Comparison of ENCODE assay signal across 8 mouse cellular contexts in genomic region chr10:81393456-81394063, GRCm38 (mm10). TPM values are rescaled to one million over a fixed set of nuclear protein-coding genes. Genes with fewer than 3 reads are reported as not detected.
DNase-seq lines count a peak whose midpoint lies in the region; ATAC-seq and TF ChIP-seq lines count a peak whose summit lies in the region.

No protein-coding gene starts in this region.

- no peaks in the 10 kb centered on the region for H3K36me3 ChIP-seq in testis, adult 2 months (ENCODE audit: control insufficient read depth, insufficient read depth, low read length)
- peaks cover 17% of the 10 kb centered on the region for H3K36me3 ChIP-seq in hindbrain, embryonic 10.5 days
- peaks cover 35% of the 10 kb centered on the region for H3K36me3 ChIP-seq in limb, embryonic 15.5 days
- peaks cover 7% of the 10 kb centered on the region; the same call in 1 of the 2 replicates for H3K36me3 ChIP-seq in neural tube, embryonic 14.5 days (ENCODE audit: control insufficient read depth, insufficient read depth, low read length)

- 10% methylated on average over 19 of the region's 19 CpGs for WGBS in hindbrain, embryonic 10.5 days
- 7% methylated on average over 19 of the region's 19 CpGs for WGBS in limb, embryonic 15.5 days
- 7% methylated on average over 19 of the region's 19 CpGs for WGBS in neural tube, embryonic 14.5 days

- H3K9ac ChIP-seq in limb, embryonic 15.5 days = peak overlapping the region; percentile 33; the same call in 1 of the 2 replicates
- H3K9ac ChIP-seq in neural tube, embryonic 14.5 days (replicated peaks; ENCODE audit: low read depth, low read length) = peak overlapping the region; percentile 32; the same call in 1 of the 2 replicates

- H3K27ac ChIP-seq in testis, adult 2 months (ENCODE audit: control insufficient read depth, insufficient read depth, low read depth, low read length) = peak overlapping the region; percentile 92
- H3K27ac ChIP-seq in hindbrain, embryonic 10.5 days = peak overlapping the region; percentile 75
- peak overlapping the region; percentile 74 for H3K27ac ChIP-seq in limb, embryonic 15.5 days
- peak overlapping the region; percentile 22; the same call in 1 of the 2 replicates for H3K27ac ChIP-seq in neural tube, embryonic 14.5 days (ENCODE audit: low read depth, low read length)

- H3K4me3 ChIP-seq in testis, adult 2 months (ENCODE audit: control insufficient read depth, low read depth, low read length) = peak overlapping the region; percentile 85
- peak overlapping the region; percentile 43 for H3K4me3 ChIP-seq in hindbrain, embryonic 10.5 days
- H3K4me3 ChIP-seq in limb, embryonic 15.5 days = peak overlapping the region; percentile 29
- H3K4me3 ChIP-seq in neural tube, embryonic 14.5 days (ENCODE audit: low read depth, low read length) = 0 out of 2 replicates have a peak overlapping the region, but pooled peaks have one; percentile 12

- TF ChIP-seq CTCF in testis, adult 2 months (IDR thresholded peaks at IDR 0.05; ENCODE audit: control insufficient read depth, insufficient read depth, insufficient replicate concordance, low read depth, low read length) = no peak

- no peak for DNase-seq in testis, postnatal 10 days (ENCODE audit: low spot score)
- no peak for DNase-seq in hindbrain, embryonic 10.5 days (ENCODE audit: low spot score)
- no peak for DNase-seq in layer of hippocampus, adult 11-12 months (ENCODE audit: low spot score)
- no peak for DNase-seq in B cell, adult 2 months
- no peak for DNase-seq in adrenal gland, postnatal 25 days

- no peak for ATAC-seq in limb, embryonic 15.5 days (ENCODE audit: insufficient number of reproducible peaks, low FRiP score, low TSS enrichment, low read depth)
- ATAC-seq in neural tube, embryonic 14.5 days (ENCODE audit: low read depth) = no peak

- H3K4me1 ChIP-seq in testis, adult 2 months (ENCODE audit: control insufficient read depth, insufficient read depth, low read length) = peaks cover 32% of the 10 kb centered on the region
- H3K4me1 ChIP-seq in hindbrain, embryonic 10.5 days (replicated peaks) = peaks cover 60% of the 10 kb centered on the region
- H3K4me1 ChIP-seq in limb, embryonic 15.5 days = peaks cover 51% of the 10 kb centered on the region
- peaks cover 20% of the 10 kb centered on the region for H3K4me1 ChIP-seq in neural tube, embryonic 14.5 days (ENCODE audit: control insufficient read depth, insufficient read depth, low read length)

- peak; percentile 81 for TF ChIP-seq POLR2A in testis, adult 2 months (IDR thresholded peaks at IDR 0.05; ENCODE audit: control insufficient read depth, low read depth, low read length)

- peak overlapping the region; percentile 55 for H3K4me2 ChIP-seq in limb, embryonic 15.5 days
- peak overlapping the region; percentile 39 for H3K4me2 ChIP-seq in neural tube, embryonic 14.5 days (ENCODE audit: low read depth, low read length)

- H3K9me3 ChIP-seq in hindbrain, embryonic 10.5 days = no peaks in the 10 kb centered on the region
- H3K9me3 ChIP-seq in limb, embryonic 15.5 days = no peaks in the 10 kb centered on the region
- H3K9me3 ChIP-seq in neural tube, embryonic 14.5 days (ENCODE audit: control insufficient read depth, low read length) = no peaks in the 10 kb centered on the region

- no peaks in the 10 kb centered on the region for H3K27me3 ChIP-seq in testis, adult 2 months (ENCODE audit: control insufficient read depth, insufficient read depth, low read length)
- H3K27me3 ChIP-seq in hindbrain, embryonic 10.5 days (ENCODE audit: insufficient read depth, poor library complexity, severe bottlenecking) = peaks cover 27% of the 10 kb centered on the region
- H3K27me3 ChIP-seq in limb, embryonic 15.5 days = no peaks in the 10 kb centered on the region
- no peaks in the 10 kb centered on the region for H3K27me3 ChIP-seq in neural tube, embryonic 14.5 days (ENCODE audit: control insufficient read depth, insufficient read depth, low read length)

RNA-seq across cellular contexts. Expression of gene Smim24, which starts 0.7 kb away (rescaled TPM):
- polyA plus RNA-seq in testis, adult 2 months (2012; rRNA removed) = 3,568 and 3,612 TPM in 2 replicates
- polyA plus RNA-seq in hindbrain, embryonic 10.5 days (2016; fragmentation: Nextera tagmentation; extraction: Ambion mirVana) = 2.7 and 3.0 TPM in 2 replicates
- 2.9 and 3.6 TPM in 2 replicates for polyA plus RNA-seq in limb, embryonic 15.5 days (2015; fragmentation: Nextera tagmentation; extraction: Ambion mirVana)
- polyA plus RNA-seq in neural tube, embryonic 14.5 days (2014; fragmentation: Nextera tagmentation; extraction: Ambion mirVana) = 1.3 and 2.0 TPM in 2 replicates
- total RNA-seq in adrenal gland, postnatal 25 days (2021) = 1.4 TPM in 1 of 2 replicates, not detected in the other

RNA-seq across cellular contexts. Expression of gene Gm48552, which starts 4.8 kb away (rescaled TPM):
- 0.65 TPM in 1 of 2 replicates, not detected in the other for polyA plus RNA-seq in testis, adult 2 months (2012; rRNA removed)
- polyA plus RNA-seq in hindbrain, embryonic 10.5 days (2016; fragmentation: Nextera tagmentation; extraction: Ambion mirVana) = 1.0 and 2.5 TPM in 2 replicates
- polyA plus RNA-seq in limb, embryonic 15.5 days (2015; fragmentation: Nextera tagmentation; extraction: Ambion mirVana) = 0.51 and 1.7 TPM in 2 replicates
- polyA plus RNA-seq in neural tube, embryonic 14.5 days (2014; fragmentation: Nextera tagmentation; extraction: Ambion mirVana) = 2.0 and 4.4 TPM in 2 replicates
- 1.5 TPM in 1 of 2 replicates, not detected in the other for total RNA-seq in adrenal gland, postnatal 25 days (2021)

RNA-seq across cellular contexts. Expression of gene Gm48551, which starts 9.3 kb away (rescaled TPM):
- polyA plus RNA-seq in testis, adult 2 months (2012; rRNA removed) = 1.2 and 1.6 TPM in 2 replicates
- polyA plus RNA-seq in hindbrain, embryonic 10.5 days (2016; fragmentation: Nextera tagmentation; extraction: Ambion mirVana) = 4.0 and 4.8 TPM in 2 replicates
- 2.1 and 3.1 TPM in 2 replicates for polyA plus RNA-seq in limb, embryonic 15.5 days (2015; fragmentation: Nextera tagmentation; extraction: Ambion mirVana)
- 4.3 and 6.3 TPM in 2 replicates for polyA plus RNA-seq in neural tube, embryonic 14.5 days (2014; fragmentation: Nextera tagmentation; extraction: Ambion mirVana)
- 1.7 TPM in 2 replicates for total RNA-seq in adrenal gland, postnatal 25 days (2021)

RNA-seq across cellular contexts. Expression of gene Dohh, which starts 9.3 kb away (rescaled TPM):
- polyA plus RNA-seq in testis, adult 2 months (2012; rRNA removed) = 38.5 and 46.3 TPM in 2 replicates
- polyA plus RNA-seq in hindbrain, embryonic 10.5 days (2016; fragmentation: Nextera tagmentation; extraction: Ambion mirVana) = 95.8 and 98.2 TPM in 2 replicates
- polyA plus RNA-seq in limb, embryonic 15.5 days (2015; fragmentation: Nextera tagmentation; extraction: Ambion mirVana) = 79.8 and 88.7 TPM in 2 replicates
- 61.0 and 68.0 TPM in 2 replicates for polyA plus RNA-seq in neural tube, embryonic 14.5 days (2014; fragmentation: Nextera tagmentation; extraction: Ambion mirVana)
- total RNA-seq in adrenal gland, postnatal 25 days (2021) = 48.4 and 52.7 TPM in 2 replicates

RNA-seq across cellular contexts. Expression of gene Fzr1, which starts 15.2 kb away (rescaled TPM):
- polyA plus RNA-seq in testis, adult 2 months (2012; rRNA removed) = 161 and 178 TPM in 2 replicates
- polyA plus RNA-seq in hindbrain, embryonic 10.5 days (2016; fragmentation: Nextera tagmentation; extraction: Ambion mirVana) = 138 and 143 TPM in 2 replicates
- polyA plus RNA-seq in limb, embryonic 15.5 days (2015; fragmentation: Nextera tagmentation; extraction: Ambion mirVana) = 82.2 and 90.9 TPM in 2 replicates
- 114 and 125 TPM in 2 replicates for polyA plus RNA-seq in neural tube, embryonic 14.5 days (2014; fragmentation: Nextera tagmentation; extraction: Ambion mirVana)
- 49.3 and 51.6 TPM in 2 replicates for total RNA-seq in adrenal gland, postnatal 25 days (2021)

Comparison
In these comparisons a context has a peak if more than half of its experiments do, and no peak if none do; other contexts are left out.
1. H3K27ac ChIP-seq: peak in every context shown above with its lines; median percentile 92 in testis, adult 2 months; 75 in hindbrain, embryonic 10.5 days; 74 in limb, embryonic 15.5 days; 22 in neural tube, embryonic 14.5 days.
2. H3K4me3 ChIP-seq: peak in every context shown above with its lines; median percentile 85 in testis, adult 2 months; 43 in hindbrain, embryonic 10.5 days; 29 in limb, embryonic 15.5 days; 12 in neural tube, embryonic 14.5 days.
3. RNA of gene Smim24, which starts 0.7 kb away (polyA plus RNA-seq): 3,568 to 3,612 TPM in testis, adult 2 months; 2.7 to 3.0 TPM in hindbrain, embryonic 10.5 days, 2.9 to 3.6 TPM in limb, embryonic 15.5 days and 1.3 to 2.0 TPM in neural tube, embryonic 14.5 days; every median in the first group is over 100 times any median in the second.